Mouse (Mus musculus) heart, postnatal 10 days (tissue): Measurements from ENCODE around the gene Ttc19. TPM values are rescaled to one million over a fixed set of nuclear protein-coding genes. Genes with fewer than 3 reads are reported as not detected.
"Not testable (repeated sequence)": the region's sequence is repeated elsewhere in the genome, so short reads cannot be mapped to it uniquely, and the experiment has no call there.

Experiments used
- DNase-seq, 2 experiments: peaks; one replicate each; pipeline ENCODE4 v3.0.0; 2021
- intact Hi-C: fragments of 180-260 bp; cut with DNase I; formaldehyde crosslinking; loops from one replicate; pipeline ENCODE4 v1.15.1; 2025
- total RNA-seq, 2 experiments: library from RNA; stranded (reverse); gene quantifications; 2 replicates each; pipeline ENCODE4 v1.2.3; 2021

Ttc19 gene
- total RNA-seq, 2 experiments from 2014 or later, result 35.9 to 39.5 TPM

DNA sequence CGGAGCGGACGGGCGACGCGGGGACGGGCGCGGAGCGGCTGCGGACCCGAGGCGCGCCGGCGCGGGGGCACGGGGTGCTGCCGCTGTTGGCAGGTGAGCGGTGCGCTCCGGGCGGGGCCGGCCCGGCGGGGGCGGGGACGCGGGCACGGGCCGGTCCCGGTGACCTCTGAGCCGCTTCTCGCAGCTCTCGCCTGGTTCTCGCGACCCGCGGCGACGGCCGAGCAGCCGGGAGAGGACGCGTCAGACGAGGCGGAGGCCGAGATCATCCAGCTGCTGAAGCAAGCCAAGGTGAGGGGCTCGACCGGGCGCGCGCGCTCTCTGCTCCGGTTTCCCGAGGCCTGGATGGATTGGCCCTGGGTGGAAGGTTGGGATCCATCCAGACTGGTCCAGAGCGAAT, 326 bp downstream of the Ttc19 start:
- no peak for DNase-seq
- intact Hi-C loops, result loop anchor here (2.0 to 5.0 kb wide), 2 partner anchors 331 to 354 kb away; no protein-coding TSS in a partner anchor

DNA sequence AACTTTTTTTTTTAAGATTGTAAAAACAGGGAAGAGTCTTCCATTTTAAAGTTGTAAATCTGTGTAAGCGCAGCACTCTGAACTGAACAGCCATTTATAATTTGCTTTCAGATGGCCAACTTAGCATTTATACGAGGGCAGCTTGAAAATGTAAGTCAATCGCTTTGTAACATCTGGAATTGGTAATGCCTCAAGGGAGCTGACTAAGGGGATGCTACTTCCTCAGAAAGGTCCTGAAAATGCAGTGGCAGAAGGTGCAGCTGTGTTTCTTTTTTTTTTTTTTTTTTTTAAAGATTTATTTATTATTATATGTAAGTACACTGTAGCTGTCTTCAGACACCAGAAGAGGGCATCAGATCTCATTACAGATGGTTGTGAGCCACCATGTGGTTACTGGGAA, 2.7 kb downstream of the Ttc19 start:
- not testable (repeated sequence) for DNase-seq
- intact Hi-C loops, result loop anchor here (5.0 kb wide), 1 partner anchor 357 kb away; no protein-coding TSS in a partner anchor

DNA sequence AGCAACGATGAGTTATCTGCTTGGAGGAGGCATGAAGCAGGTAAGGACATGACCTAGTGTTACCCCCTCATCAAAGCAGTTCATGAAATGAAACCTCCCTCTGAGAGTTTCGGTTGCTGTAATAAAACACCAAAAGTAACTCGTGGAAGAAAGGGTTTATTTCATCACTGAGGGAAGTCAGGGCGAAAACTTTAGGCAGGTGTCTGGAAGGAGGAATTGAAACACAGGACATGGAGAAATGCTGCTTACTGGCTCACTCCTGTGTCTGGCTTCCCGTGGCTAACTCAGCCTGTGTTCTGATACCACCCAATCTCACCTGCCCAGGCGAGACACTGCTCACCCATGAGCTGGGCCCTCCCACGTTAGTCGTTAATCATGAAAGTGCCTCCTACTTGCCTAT, 3.7 kb downstream of the Ttc19 start:
- intact Hi-C loops, result no loop called here
- DNase-seq, result no peak

DNA sequence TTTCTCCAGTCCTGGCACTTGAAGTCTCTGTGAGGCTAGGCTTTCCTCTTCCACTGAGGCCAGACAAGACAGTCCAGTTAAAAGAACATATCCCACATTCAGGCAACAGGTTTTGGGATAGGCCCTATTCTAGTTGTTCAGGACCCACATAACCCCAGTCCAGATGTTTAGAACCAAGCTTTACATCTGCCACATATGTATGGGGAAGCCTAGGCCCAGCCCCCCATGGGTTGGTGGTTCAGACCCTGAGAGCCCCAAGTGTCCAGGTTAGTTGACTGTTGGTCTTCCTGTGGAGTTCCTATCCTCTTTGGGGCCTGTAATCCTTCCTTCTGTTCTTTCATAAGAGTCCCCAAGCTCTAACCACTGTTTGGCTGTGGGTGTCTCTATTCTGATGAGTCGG, 6.4 kb downstream of the Ttc19 start:
- no peak for DNase-seq
- intact Hi-C loops, result no loop called here

DNA sequence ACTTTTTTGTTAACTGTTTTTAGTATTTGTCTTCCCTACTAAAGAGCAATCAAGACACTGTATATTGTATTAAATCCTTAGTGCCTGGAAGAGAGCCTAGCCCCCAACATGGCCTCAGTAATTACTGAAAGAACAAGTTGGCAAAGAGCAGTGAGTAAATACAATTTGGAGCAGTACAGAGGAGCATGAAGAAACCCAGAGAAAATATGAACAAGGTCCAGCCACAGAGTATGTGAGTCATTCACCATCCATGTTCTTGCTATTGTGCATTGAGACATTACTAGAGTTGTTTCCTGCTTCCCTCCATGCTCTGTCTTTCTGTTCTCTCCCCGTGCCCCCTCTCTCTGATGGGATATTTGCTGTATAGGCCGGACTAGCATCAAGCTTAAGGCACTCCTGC, 12.8 kb downstream of the Ttc19 start:
- intact Hi-C loops, result no loop called here
- no peak for DNase-seq

DNA sequence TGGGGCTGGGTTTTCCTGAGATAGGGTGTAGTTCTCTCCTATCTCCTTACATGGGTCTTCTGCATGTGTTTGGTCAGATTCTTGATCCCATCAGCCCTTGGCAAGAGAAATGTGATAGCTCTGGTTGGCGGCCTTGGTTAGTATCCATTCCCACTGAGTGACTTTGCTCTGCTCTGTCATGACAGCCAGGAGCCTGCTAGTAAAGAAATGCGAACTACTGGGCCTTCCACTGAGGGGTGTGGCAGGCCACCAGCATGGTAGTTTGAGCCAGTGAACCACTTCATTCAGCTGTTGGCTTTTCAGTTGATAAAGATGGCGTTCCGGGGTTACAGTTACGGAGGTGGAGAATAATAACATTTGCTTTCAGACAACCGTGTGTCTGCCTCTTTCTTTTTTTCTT, 17.6 kb downstream of the Ttc19 start:
- no peak for DNase-seq
- intact Hi-C loops, result no loop called here

DNA sequence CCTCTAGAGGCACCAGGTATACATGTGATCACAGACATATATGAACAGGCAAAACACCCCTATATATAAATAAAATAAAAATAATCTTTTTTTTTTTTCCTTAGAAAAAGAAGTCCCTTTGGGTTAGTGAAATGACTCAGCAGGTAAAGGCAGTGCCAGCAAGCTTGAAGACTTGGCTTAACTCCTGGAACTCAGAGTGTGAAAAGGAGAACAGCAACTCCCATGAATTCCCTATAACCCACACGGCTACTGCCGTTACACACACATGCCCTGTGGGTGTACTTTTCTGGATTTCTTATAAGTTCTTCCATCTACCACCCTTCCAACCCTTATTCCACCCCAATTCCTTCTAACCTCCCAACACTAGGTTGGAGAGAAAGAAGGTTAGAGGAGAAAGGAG, 24.6 kb downstream of the Ttc19 start:
- intact Hi-C loops, result no loop called here
- DNase-seq, result no peak

DNA sequence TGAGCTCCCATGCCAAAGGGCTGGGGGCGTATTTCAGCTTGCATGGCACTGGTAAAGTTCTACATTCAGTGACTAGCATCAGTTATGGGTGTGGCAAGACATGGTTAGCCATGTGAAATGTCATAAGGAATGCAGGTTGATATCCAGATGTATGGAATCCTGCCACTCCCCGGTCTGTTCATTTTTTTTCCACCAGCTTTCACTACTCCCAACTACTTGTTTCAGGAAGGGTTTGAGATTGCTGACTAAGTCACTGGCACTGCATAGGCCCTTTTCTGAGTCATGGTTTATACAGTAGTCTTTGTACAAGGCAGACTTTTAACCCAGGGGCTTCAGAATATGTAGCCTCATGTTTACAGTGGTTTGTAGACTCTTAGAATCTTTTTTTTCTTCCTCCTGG, 28.0 kb downstream of the Ttc19 start:
- no peak for DNase-seq
- intact Hi-C loops, result no loop called here

DNA sequence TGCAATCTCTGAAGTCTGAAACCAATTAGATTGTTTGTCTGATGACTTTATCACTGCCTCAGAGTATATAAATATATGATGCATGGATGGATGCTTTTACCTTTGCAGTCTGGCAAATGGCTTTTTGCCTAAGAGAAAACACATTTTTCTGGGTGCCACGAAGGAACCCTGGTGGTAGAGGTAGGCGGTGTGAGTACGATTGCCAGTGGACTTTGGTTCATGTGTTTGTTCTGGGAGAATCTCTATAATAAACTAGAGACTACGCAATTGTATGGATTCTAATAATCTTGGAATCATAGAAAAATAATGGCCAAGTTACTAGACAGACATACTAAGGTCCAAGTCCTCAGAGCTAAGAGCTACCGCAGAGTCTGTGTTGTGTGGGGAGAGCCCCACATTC, 33.7 kb downstream of the Ttc19 start:
- intact Hi-C loops, result no loop called here
- DNase-seq, result no peak

DNA sequence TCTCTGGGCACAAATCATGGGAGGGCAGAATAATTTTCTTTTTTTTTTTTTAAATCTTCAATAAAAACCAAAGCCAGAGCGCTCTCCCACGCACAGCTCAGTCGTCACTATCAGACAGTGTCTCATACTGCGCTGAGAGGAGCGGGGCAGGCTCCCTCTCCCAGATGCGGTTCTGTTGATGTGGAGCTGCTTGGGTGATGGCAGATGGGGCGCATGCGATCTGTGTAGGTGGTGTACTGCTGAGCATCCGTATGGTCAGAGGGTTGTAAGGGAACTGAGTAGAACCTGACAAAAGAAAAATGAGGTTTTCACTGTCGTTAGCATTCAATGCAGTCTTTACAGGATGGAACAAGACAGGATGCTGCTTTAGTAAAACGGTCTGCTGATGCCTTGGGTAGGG, 36.5 kb downstream of the Ttc19 start:
- intact Hi-C loops, result no loop called here
- no peak for DNase-seq

DNA sequence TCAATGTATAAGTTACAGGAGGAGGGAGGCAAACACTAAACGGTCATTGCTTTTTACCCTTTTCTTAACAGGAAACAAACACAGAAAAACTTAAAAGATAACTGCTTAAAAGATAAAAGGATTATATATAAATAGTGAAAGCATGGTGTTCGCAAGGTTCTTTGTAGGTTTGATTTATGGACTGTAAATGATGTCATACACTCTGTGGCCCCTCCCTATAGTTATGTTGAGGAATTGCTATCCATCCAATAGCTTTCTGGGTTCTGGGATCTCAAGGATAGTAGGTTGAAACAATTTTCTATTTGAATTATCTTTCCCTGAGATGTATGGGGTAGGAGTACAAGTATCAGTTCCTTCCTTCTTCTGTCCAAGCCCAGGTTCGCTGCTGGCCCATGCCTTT, 38.8 kb downstream of the Ttc19 start:
- no peak for DNase-seq
- intact Hi-C loops, result no loop called here

DNA sequence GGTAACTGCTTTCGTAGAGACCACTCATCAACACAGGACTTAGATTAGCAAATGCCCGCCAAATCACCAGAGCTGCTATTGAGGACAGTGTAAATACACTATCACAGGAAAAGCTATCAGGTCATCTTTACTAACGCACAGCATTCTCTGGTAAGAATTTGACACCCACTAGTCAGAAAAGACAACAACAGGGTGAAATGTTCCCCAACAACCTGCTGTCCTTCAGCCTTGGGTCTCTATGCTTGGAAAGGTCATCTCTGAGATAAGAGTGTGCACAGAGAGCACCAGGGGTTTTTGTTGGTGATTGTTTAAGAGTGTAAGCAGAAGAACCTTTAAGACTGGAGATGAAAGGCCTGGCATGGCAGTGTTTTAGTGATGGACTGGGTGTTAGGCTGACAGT, 42.4 kb downstream of the Ttc19 start:
- no peak for DNase-seq
- intact Hi-C loops, result no loop called here

DNA sequence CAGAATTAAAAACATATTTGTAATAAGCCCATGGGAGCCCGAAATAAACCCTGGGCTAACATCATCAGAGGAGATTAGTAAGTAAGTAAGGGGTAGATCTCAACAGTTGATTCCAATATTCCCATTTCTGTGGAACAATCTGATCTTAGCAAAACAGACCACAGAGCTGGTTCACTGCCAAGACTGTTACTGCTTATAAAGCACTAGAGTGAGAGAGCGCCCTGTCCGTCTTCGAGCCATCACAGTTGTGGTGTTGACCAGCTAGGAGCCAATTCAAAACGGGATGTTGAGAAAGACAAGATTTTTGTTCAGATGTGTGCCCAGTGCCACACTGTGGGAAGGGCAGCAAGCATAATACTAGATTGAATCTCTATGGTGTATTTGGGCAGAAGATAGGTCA, 49.9 kb downstream of the Ttc19 start:
- DNase-seq, result no peak
- intact Hi-C loops, result no loop called here

DNA sequence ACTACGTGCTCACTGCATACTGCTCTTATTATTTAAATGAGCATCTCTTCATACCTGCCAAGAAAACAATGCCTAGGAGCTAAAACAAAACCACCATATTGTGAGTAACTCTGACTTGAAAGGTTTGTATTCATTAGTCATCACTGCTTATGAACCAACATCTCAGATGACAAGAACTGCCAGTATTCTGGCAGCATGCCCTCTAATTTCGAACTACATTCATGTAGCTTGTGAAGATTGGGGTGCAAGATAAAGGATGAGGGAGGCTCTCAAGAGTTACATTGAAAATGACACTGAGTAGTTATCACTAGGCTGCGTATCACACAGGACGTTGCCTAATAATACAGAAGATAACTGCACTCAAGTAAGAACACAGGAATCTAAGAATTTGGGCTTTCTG, 51.0 kb downstream of the Ttc19 start:
- intact Hi-C loops, result no loop called here
- DNase-seq, result no peak

DNA sequence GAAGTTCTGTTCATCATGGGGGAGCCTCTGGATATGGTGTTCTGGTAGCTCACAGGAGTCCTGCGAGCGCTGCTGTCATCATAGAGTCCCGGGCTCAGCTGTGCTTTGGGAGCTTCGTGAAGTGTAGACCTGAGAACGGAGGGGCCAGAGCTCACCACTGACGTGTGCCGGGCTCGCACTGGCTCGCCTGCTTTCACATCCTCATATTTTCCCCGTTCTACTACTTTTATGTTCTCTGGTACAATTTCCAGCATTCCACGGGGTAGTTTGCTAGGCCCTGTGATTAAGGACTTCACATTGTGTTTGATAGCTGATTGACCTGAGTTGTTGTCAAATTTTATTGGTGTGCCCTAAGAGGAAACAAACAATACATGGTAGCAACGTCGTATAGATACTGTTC, 61.7 kb downstream of the Ttc19 start:
- DNase-seq, result no peak

DNA sequence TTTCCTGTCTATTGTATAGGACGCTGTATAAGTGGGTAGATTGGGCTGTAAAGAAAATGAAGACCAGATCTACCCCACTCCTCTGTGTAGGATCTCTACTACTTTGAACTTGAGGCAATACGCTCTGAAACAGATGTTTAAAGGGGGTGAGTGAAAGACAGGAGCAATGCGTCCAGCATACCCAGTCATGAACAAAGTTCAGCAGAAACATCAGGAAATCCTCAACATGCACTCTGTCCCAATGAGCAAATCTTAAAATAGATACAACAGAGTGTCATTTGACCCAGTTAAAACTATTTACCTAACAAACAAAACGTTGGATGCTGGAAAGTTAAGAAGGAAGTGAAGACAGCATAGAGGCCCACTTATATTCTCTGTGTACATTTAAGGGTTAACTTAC, 70.7 kb downstream of the Ttc19 start:
- intact Hi-C loops, result no loop called here
- DNase-seq, result no peak

More for the DNA sequence above, 61.7 kb downstream of the Ttc19 start:
- intact Hi-C loops, result no loop called here

DNA sequence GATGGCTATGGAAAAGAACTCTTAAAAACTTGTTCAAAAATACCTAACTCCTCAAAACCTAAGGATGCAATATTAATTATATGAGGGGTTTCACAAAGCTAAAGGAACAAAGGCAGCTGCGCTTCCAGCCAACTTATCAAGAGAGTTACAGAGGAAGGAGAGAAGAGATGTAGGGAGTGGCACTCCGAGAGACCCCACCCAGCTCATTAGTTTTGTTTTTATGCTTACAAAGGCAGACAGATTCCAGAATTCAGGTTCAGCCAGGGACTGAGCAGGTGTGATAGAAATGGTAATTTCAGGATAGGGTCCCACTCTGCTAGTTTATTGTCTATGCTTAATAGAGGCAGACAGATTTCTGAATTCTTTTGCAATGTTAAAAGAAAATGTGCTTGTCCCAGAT, 73.9 kb downstream of the Ttc19 start:
- intact Hi-C loops, result no loop called here
- DNase-seq, result no peak

DNA sequence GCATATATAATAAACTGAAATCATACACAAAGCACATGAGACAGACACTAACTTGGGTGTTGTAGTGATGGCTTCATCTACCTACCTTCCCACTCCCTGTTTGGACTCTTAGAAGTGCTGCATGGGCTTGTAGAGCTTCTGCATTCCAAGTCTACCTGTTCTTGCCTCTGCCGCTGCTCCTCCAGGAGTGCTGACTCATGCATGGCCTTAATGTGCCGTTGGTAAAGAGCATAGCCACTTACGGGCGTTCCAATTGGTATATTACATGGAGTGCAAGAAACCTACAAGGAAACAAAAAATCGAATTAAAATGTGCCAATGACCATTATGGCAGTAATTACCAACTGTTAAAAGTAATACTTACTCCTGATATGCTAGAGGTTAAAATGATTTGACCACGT, 85.6 kb downstream of the Ttc19 start:
- DNase-seq, result no peak
- intact Hi-C loops, result no loop called here

DNA sequence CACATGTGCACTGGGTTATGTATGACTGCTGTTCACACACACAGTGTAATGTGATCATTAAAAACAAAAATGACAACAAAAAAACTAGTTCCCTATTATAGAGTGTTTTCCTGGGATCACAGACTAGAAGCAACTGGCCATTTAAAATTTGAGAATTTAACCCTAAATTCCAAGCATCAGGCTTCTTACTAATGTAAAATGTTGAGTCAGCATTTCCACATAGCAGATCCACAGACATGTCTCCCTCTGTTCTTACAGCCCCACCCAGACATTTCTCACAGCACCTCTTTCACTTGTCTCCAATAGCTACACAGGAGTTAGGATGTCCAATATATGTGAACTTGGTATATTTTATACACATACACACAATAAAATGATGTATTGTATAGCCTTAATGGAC, 88.7 kb downstream of the Ttc19 start:
- intact Hi-C loops, result no loop called here
- no peak for DNase-seq

DNA sequence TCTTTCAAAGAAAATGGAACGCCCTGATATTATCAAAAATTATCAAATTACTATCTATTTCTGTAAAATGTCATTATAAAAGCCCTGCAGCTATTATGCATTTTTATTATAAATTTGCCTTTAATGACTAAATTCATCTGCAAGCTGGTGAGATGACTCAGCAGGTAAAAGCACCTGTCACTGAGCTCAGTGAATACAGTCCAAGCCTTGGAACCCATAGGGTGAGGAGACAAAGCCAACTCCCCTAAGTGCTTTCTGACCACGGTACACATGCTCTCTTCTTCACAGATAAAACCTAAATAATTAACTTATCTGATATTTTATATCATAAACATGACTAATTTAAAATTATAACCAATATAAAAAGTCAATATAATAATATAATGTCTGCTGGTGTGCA, 90.5 kb downstream of the Ttc19 start:
- DNase-seq, result no peak
- intact Hi-C loops, result no loop called here

DNA sequence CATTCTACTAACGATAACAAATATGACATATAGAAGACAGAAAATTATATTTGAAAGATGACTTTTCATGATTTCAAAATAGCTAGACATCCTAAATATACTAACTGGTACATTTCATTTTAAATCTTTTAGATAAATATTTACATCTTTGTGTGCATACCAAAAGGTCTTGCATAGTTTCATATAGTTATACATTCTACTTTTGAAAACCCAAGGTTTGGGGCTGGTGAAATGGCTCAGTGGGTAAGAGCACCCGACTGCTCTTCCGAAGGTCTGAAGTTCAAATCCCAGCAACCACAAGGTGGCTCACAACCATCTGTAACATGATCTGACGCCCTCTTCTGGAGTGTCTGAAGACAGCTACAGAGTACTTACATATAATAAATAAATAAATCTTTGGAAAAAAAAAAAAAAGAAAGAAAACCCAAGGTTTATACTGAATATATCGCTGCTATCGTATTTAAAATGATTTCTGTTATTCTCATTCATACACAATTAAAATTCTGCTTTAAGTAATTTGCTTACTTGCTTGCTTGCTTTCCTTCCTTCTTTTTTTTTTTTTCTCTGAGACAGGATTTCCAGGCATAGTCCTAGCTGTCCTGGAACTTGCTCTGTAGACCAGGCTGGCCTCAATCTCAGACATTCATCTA, 96.1 kb downstream of the Ttc19 start:
- intact Hi-C loops, result loop anchor here (5.0 kb wide), 1 partner anchor 50 kb away; no protein-coding TSS in a partner anchor
- not testable (repeated sequence) for DNase-seq
